In the genomic region with DNA sequence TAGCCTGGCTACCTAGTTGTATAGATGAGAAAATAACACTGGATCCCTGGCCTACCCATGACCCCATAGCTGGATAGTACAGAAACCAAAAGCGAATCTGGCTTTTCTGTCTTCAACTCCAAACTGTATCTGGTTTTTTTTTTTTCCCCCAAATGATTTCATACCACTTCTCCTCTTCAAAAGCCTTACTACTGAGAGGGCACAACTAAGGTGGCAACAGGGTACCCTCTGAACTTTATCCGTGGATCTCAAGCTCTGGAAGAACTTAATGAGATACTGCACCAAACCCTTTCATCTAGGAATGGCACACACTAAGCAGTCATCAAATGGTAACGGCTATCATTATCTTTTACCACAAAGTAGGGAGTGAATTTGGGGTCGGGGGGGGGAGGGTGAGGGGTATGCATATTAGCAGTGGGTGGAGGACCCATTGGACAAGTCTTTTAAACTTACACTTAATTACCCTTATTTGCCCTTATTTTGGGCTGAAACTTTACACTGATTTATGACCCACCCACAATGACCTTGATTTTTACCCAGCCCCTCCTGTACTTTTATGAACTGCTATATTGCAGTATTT, we compare ENCODE assay signal across 9 mouse cellular contexts. TPM values are rescaled to one million over a fixed set of nuclear protein-coding genes. Genes with fewer than 3 reads are reported as not detected.
DNase-seq lines count a peak whose midpoint lies in the region; ATAC-seq and TF ChIP-seq lines count a peak whose summit lies in the region.
"Had no signal": no experiment of that assay in that cellular context is flagged by ENCODE, and none has a peak within 500 bp of the region (broad histone marks: within the 10 kb centered on the region; RNA-seq: fewer than 3 reads in every experiment).

No protein-coding gene starts in this region.

- no peak for TF ChIP-seq POLR2A in liver, adult 2 months (IDR thresholded peaks at IDR 0.05; ENCODE audit: extremely low read depth, insufficient read depth, low read length)

- no peaks in the 10 kb centered on the region; the same call in 1 of the 2 replicates for H3K4me1 ChIP-seq in liver, adult 2 months (ENCODE audit: control insufficient read depth, insufficient read depth, low read length)
- peaks cover 10% of the 10 kb centered on the region for H3K4me1 ChIP-seq in embryonic facial prominence, embryonic 10.5 days

- peak overlapping the region; percentile 80 for H3K4me3 ChIP-seq in liver, adult 2 months (ENCODE audit: insufficient read depth, low read depth, low read length)
- H3K4me3 ChIP-seq in embryonic facial prominence, embryonic 10.5 days = peak overlapping the region; percentile 75

- H3K79me2 ChIP-seq in liver, adult 2 months (ENCODE audit: control insufficient read depth, insufficient read depth, low read length) = 0 out of 2 replicates have a peak, but pooled peaks cover 6% of the 10 kb centered on the region

- ATAC-seq in inflammation-experienced regulatory T-cells, adult 6 months = peak; percentile 34

- TF ChIP-seq CTCF in liver, adult 2 months (IDR thresholded peaks at IDR 0.05; ENCODE audit: low read depth, low read length) = no peak

- WGBS in liver, adult 2 months = 47% methylated on average over 4 of the region's 4 CpGs
- 40% methylated on average over 4 of the region's 4 CpGs for WGBS in embryonic facial prominence, embryonic 10.5 days

- DNase-seq in liver, adult 2 months (ENCODE audit: extremely low read depth, low read depth, low spot score) = no peak
- DNase-seq in liver = no peak
- DNase-seq in embryonic facial prominence, embryonic 10.5 days (ENCODE audit: low spot score) = no peak
- peak; percentile 18 for DNase-seq in naive thymus-derived CD4-positive, alpha-beta T cell, adult 2 months (ENCODE audit: low read depth)
- no peak for DNase-seq in frontal cortex, postnatal 14 days (ENCODE audit: low spot score in 2 of 2)
- DNase-seq in left cerebral cortex, adult 9 months (ENCODE audit: low spot score in 2 of 2) = no peak
- no peak for DNase-seq in urinary bladder, postnatal 36 days (ENCODE audit: low spot score in 2 of 2)

- no peaks in the 10 kb centered on the region for H3K36me3 ChIP-seq in liver, adult 2 months (ENCODE audit: control insufficient read depth, insufficient read depth, low read length)
- no peaks in the 10 kb centered on the region for H3K36me3 ChIP-seq in embryonic facial prominence, embryonic 10.5 days (replicated peaks)

- peak overlapping the region; percentile 88 for H3K9ac ChIP-seq in liver, adult 2 months (ENCODE audit: low read depth, low read length)

- no peaks in the 10 kb centered on the region for H3K9me3 ChIP-seq in embryonic facial prominence, embryonic 10.5 days

- no peak overlapping the region for H3K27ac ChIP-seq in liver, adult 2 months (replicated peaks; ENCODE audit: insufficient read depth, low read depth, low read length)
- peak overlapping the region; percentile 89 for H3K27ac ChIP-seq in embryonic facial prominence, embryonic 10.5 days (replicated peaks)

- H3K27me3 ChIP-seq in liver, adult 2 months (ENCODE audit: control insufficient read depth, insufficient read depth, low read length) = no peaks in the 10 kb centered on the region
- H3K27me3 ChIP-seq in embryonic facial prominence, embryonic 10.5 days (replicated peaks; ENCODE audit: low read depth, poor library complexity, severe bottlenecking) = no peaks in the 10 kb centered on the region

RNA-seq across cellular contexts. Expression of gene Zdhhc21, which starts 1.2 kb away (rescaled TPM):
- 6.2 and 6.4 TPM in 2 replicates for total RNA-seq in liver, adult 2 months (2014; rRNA removed)
- polyA plus RNA-seq in liver, adult 2 months (2012; rRNA removed) = 1.5 and 2.6 TPM in 2 replicates
- polyA plus RNA-seq in embryonic facial prominence, embryonic 10.5 days (2016; fragmentation: Nextera tagmentation; extraction: Ambion mirVana) = 13.5 and 14.0 TPM in 2 replicates
- 10 to 100 TPM; 11.5 to 23.0 (median 13.2) TPM for polyA plus RNA-seq in inflammation-experienced regulatory T-cells, adult 6 months (2017; shearing (Covaris generic))

RNA-seq across cellular contexts. Expression of gene Cer1, which starts 26.4 kb away (rescaled TPM):
- not detected in 2 replicates for total RNA-seq in liver, adult 2 months (2014; rRNA removed)
- not detected in 2 replicates for polyA plus RNA-seq in liver, adult 2 months (2012; rRNA removed)
- 0.14 TPM in 1 of 2 replicates, not detected in the other for polyA plus RNA-seq in embryonic facial prominence, embryonic 10.5 days (2016; fragmentation: Nextera tagmentation; extraction: Ambion mirVana)
- polyA plus RNA-seq in inflammation-experienced regulatory T-cells, adult 6 months (2017; shearing (Covaris generic)) = not detected
- total RNA-seq: adrenal gland, postnatal 25 days had no signal
